Mouse (Mus musculus) c-Kit-positive CD71-positive TER-119-positive erythroid progenitor cells, embryonic 14.5 days (primary cell): Measurements from ENCODE around the gene Gm20431.

Source experiments
- DNase-seq: peaks from one replicate; pipeline ENCODE4 v3.0.0-alpha.2; 2013; ENCODE audit warnings: low spot score

Gene Gm20431

DNA sequence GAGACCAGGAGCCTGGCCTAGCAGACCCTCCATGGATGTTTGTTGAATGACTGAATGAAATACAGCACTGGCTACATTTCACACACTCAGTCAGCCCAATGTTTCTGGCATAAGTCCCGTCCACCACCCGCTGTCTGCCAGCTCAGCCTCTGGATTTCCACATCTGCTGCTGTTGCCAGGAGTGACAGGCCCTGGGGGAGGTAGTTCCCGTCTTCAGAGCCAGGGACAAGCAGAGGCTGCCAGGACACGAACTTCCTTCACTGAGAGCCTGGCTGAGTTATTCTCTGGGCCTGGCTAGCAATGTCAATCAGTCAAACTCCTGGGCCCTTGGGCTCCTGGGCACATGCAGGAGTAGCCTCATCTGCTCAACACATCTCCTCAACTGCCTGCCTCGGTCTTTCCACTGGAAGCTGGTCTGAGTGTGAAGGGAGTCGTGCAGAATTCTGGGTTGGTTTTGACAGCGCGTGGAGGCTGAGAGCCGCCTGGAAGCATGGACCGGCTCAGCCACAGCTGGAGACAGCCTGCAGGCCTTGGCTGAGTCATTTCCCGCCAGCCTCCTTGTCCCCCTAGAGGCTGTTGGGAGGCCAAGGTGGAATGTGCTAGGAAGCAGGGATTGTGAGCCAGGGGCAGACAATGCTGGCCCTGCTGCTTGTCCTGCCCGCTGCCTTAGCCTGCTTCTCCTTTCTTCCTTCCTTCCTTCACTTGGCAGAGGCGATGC is 91.2 kb downstream of the Gm20431 start:
- no peak for DNase-seq

DNA sequence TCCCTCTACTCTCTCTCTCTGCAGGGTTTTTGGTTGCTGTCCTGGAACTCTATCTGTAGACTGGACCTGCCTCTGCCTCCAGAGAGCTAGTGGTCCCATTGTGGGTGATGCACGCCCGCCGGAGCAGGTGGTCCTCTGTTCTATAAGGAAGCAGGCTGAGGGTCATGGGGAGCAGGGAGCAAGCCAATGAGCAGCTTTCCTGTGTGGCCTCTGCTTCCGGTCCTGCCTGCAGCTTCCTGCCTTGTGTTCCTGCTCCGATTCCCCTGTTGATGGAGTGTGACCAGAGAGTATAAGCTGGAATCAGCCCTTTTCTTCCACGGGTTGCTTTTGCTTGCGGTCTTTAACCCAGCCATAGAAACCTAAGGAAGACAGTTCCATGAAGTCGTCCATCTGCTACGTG is 93.2 kb downstream of the Gm20431 start:
- DNase-seq = no peak

DNA sequence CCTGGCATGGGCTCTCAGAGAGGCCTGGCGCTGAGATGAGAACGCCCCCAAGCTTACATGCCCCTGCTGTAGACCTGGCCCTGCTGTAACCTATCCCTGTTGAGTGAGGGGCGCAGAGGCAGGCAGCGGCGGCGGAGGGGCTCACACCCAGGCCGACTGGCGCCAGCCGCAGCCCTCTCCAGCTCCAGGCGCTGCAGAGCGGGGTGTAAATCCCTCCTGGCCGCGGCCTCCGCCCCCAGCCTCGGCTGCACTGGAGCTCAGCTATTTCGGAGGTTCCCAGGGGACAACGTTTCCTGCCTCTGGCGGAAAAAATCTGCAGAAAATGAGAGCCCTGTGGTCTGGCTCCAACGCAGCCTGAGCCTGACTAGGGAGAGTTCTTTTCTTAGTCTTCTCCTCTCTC is 95.6 kb downstream of the Gm20431 start:
- DNase-seq = no peak

DNA sequence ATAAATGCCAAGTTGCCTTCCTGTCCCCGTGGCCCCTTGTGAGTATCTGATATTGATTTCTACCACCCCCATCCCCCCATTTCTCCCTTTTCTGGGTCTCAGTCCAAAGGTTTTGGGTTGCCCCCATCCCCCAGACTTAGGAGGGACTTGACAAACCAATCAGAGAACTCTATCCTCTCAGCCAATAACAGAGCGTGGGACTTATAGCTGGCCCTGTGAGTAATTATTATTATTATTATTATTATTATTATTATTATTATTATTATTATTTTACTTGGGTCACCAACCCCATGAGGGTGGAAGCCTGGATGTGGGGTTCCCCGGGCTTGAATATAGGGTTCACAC is 96.0 kb downstream of the Gm20431 start:
- no peak for DNase-seq

DNA sequence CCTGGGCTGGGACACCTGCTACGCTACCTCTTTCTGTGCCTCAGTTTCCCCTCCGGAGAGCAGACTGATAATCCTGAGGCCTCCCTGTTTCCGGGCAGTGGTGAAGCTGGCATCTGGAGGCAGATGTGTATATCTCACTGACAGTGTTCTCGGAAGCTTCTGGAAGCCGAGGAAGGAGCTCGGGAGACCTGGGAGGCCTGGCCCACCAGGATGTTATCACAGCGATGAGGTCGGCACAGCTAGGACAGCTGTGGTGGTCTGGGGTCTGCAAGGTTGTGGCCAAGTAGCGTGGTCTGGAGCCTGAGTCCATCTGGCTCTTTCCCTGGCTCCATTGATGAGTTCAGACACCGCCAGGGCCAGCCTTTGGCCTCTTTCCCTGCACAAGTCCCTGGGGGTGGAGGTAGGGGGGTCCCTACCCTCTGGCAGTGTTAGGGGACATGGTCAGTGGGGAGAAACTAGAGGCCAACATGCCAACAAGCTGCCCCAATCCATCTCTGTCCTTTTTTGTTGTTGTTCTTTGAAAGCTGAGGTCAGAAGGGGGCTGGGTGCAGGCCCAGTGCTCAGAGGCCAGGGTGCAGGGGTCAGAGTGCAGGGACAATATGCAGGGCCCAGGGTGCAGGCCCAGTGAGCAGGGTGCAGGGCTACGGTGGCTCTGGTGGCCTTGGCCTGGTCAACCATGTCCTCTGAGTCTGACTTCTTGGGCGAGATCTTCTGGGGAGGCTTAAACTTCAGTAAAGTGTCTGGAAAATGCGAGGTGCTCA is 96.6 kb downstream of the Gm20431 start:
- no peak for DNase-seq

DNA sequence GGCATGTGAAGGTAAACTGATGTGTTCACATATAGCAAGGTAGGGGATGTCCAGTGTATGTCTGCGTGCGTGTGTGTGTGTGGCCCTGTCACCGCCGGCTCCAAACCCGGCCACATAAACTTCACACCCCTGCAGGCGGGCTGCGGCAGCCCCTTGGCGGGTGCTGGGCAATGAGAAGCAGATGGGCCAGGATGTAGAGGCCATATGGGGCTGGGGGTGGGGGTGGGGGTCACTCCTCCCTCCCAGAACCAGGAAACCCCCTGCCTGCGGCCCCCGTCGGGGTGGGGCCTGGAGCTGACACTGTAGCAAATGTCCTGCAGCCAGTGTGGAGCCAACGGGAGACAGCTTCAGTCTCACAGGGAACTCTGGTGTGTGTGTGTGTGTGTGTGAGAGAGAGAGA is 97.6 kb downstream of the Gm20431 start:
- no peak for DNase-seq

DNA sequence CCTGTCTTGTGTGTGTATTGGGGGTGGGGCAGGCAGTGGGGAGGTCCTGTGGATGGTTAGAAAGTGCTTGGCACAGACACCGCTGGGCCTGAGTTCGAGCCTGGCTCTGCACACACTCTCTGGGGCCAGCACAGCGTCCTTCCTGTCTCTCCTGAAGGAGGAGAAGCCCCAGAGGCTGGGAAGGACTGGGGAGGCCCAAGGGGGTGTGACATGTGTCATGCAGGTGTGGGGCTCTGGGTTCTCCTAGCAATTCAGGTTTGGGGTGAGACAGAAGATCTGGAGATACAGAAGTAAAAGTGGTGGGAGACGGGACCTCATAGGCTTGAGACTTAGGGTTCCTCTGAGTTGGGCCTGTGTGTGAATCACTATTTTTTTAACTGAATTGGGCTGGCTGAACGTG is 98.3 kb downstream of the Gm20431 start:
- no peak for DNase-seq

DNA sequence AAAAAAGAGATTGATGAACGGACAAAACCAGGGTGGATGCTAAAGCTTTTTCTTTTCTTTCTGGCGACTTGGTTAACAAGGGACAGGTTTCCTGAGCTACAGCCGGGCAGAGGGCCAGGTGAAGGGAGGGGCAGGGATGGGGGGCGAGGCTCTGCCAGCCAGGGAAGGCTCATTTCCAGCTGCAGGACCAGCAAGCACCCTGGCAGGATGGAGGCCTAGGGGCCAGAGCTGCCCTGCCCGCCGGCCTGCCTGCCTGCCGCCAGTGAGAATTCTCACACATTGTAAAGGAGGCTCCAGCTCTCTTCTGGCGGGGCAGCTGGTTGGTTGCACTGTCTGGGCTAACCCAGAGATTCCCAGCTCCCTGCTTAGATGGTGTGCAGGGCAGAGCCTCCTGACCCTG is 99.2 kb downstream of the Gm20431 start:
- no peak for DNase-seq

DNA sequence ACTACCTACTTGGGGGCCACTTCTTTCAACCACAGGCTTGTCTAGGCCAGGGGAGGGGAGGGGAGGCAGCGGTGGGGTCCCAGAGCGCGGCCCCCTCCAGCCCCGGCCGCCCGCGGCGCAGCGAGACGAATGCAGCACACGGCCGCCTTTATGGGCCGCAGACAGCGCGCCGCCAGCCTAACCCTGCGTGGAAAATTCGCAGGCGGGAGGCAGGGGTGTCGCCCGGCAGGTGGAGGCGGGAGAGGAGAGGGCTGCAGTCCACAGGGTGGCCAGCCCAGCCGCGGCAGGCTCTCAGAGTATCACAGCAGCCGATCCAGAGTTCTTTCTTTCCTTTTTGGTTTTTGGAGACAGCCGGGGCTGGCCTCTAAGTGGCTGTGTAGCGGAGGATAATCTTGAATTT is 101.9 kb downstream of the Gm20431 start:
- DNase-seq = no peak
